ENCODE assay signal across 8 mouse cellular contexts in the genomic region with DNA sequence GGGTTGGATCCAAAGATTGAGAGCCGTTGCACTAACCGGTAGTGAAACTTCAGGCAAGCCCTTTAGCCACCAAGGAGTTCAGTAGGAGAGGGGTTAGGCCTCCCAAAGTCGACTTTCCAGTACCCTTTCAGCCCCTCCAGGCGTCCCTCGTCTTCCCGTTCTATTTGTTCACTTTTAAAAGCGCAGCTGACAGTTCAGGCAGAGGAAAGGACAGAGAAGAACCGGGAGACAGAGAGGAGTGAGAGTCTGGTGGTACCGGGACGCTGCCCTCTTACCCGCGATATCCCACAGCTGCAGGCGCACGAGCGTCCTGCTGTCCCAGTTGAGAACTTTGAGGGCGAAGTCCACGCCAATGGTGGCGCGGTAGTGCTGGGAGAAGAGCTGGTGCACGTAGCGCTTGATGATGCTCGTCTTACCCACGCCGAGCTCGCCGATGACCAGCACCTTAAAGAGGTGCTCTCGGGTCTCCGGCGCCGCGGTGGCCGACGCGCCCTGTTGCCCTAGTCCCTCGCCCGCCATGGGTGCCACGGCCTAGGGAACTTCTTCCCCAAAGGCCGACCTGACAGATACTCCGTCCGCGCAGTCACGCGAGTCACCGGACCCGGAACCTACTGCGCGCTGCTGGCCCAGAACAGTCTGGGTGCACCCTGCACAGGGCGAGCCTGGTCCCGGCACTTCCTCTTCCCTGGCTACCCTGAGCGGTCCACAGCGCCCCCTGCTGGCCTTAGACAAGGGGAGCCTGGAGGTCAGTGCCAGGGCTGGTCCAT. TPM values are rescaled to one million over a fixed set of nuclear protein-coding genes. Genes with fewer than 3 reads are reported as not detected.
DNase-seq lines count a peak whose midpoint lies in the region; ATAC-seq and TF ChIP-seq lines count a peak whose summit lies in the region.

Gene Rab32, minus strand, starts transcription at position 696 of the 767 bp plus-strand sequence.

- TF ChIP-seq CTCF in C2C12 (IDR thresholded peaks at IDR 0.05; ENCODE audit: control insufficient read depth, insufficient read depth, insufficient read length) = peak; percentile 90
- TF ChIP-seq CTCF in kidney, postnatal 0 days (IDR thresholded peaks at IDR 0.05; ENCODE audit: low read depth) = peak; percentile 99
- peak; percentile 97 for TF ChIP-seq CTCF in liver, adult 2 months (IDR thresholded peaks at IDR 0.05; ENCODE audit: low read depth, low read length)

- H3K79me2 ChIP-seq in C2C12 (ENCODE audit: control insufficient read depth, insufficient read depth) = no peaks in the 10 kb centered on the region
- H3K79me2 ChIP-seq in liver, adult 2 months (ENCODE audit: control insufficient read depth, insufficient read depth, low read length) = peaks cover 12% of the 10 kb centered on the region

- no peaks in the 10 kb centered on the region for H3K79me3 ChIP-seq in C2C12 (ENCODE audit: low read depth)

- H3K4me1 ChIP-seq in heart, embryonic 13.5 days = peaks cover 5% of the 10 kb centered on the region; the same call in 1 of the 2 replicates
- H3K4me1 ChIP-seq in kidney, postnatal 0 days (replicated peaks; ENCODE audit: insufficient read depth, low read length) = no peaks in the 10 kb centered on the region
- H3K4me1 ChIP-seq in liver, adult 2 months (ENCODE audit: control insufficient read depth, insufficient read depth, low read length) = no peaks in the 10 kb centered on the region; the same call in 1 of the 2 replicates

- WGBS in heart, embryonic 13.5 days = under 1% methylated on average over 51 of the region's 51 CpGs
- 0% methylated on average over 50 of the region's 51 CpGs for WGBS in kidney, postnatal 0 days
- WGBS in liver, adult 2 months = under 1% methylated on average over 50 of the region's 51 CpGs

- H3K27ac ChIP-seq in heart, embryonic 13.5 days (replicated peaks) = peak within 1 kb of the TSS; percentile 50
- peak within 1 kb of the TSS; percentile 81 for H3K27ac ChIP-seq in kidney, postnatal 0 days
- peak within 1 kb of the TSS; percentile 89 for H3K27ac ChIP-seq in liver, adult 2 months (replicated peaks; ENCODE audit: insufficient read depth, low read depth, low read length)

- peak within 1 kb of the TSS; percentile 36 for H3K4me3 ChIP-seq in C2C12 (ENCODE audit: insufficient read depth, poor library complexity, severe bottlenecking)
- peak within 1 kb of the TSS; percentile 82 for H3K4me3 ChIP-seq in heart, embryonic 13.5 days
- H3K4me3 ChIP-seq in kidney, postnatal 0 days (replicated peaks; ENCODE audit: low read depth, low read length) = peak within 1 kb of the TSS; percentile 69
- H3K4me3 ChIP-seq in liver, adult 2 months (ENCODE audit: insufficient read depth, low read depth, low read length) = peak within 1 kb of the TSS; percentile 91

- H3ac ChIP-seq in C2C12 (ENCODE audit: control insufficient read depth, insufficient read length, low read depth) = peak within 1 kb of the TSS; percentile 72

- no peaks in the 10 kb centered on the region for H3K36me3 ChIP-seq in C2C12 (ENCODE audit: control insufficient read depth, insufficient read depth)
- no peaks in the 10 kb centered on the region for H3K36me3 ChIP-seq in heart, embryonic 13.5 days
- H3K36me3 ChIP-seq in kidney, postnatal 0 days (ENCODE audit: insufficient read depth, low read length) = no peaks in the 10 kb centered on the region
- H3K36me3 ChIP-seq in liver, adult 2 months (ENCODE audit: control insufficient read depth, insufficient read depth, low read length) = no peaks in the 10 kb centered on the region

- 0 out of 2 replicates have a peak, but pooled peaks have one; percentile 16 for TF ChIP-seq POLR2A in liver, adult 2 months (IDR thresholded peaks at IDR 0.05; ENCODE audit: extremely low read depth, insufficient read depth, low read length)

- peak within 1 kb of the TSS; percentile 93 for H3K4me2 ChIP-seq in heart, embryonic 13.5 days
- peak within 1 kb of the TSS; percentile 82 for H3K4me2 ChIP-seq in kidney, postnatal 0 days (ENCODE audit: low read length)

- H3K9me3 ChIP-seq in heart, embryonic 13.5 days = no peaks in the 10 kb centered on the region
- H3K9me3 ChIP-seq in kidney, postnatal 0 days (replicated peaks; ENCODE audit: low read length) = no peaks in the 10 kb centered on the region

- no peaks in the 10 kb centered on the region for H3K27me3 ChIP-seq in C2C12 (ENCODE audit: control insufficient read depth, insufficient read depth, insufficient read length)
- no peaks in the 10 kb centered on the region for H3K27me3 ChIP-seq in heart, embryonic 13.5 days (replicated peaks)
- no peaks in the 10 kb centered on the region for H3K27me3 ChIP-seq in kidney, postnatal 0 days (ENCODE audit: insufficient read depth, low read length)
- no peaks in the 10 kb centered on the region for H3K27me3 ChIP-seq in liver, adult 2 months (ENCODE audit: control insufficient read depth, insufficient read depth, low read length)

- peak; percentile 9 for DNase-seq in c-Kit-negative CD71-positive TER-119-positive erythroid progenitor cells, embryonic 14.5 days (ENCODE audit: low read depth, low spot score)
- DNase-seq in fibroblast of lung, adult 2 months (ENCODE audit: low read depth) = peak; percentile 75
- peak; percentile 92 for DNase-seq in kidney, postnatal 0 days (ENCODE audit: low spot score)
- DNase-seq in liver, adult 2 months (ENCODE audit: extremely low read depth, low read depth, low spot score) = peak; percentile 82
- DNase-seq in spleen, postnatal 36 days (ENCODE audit: low spot score in 2 of 2) = peak; percentile 82 to 85

- ATAC-seq in heart, embryonic 13.5 days (ENCODE audit: extremely low read depth, insufficient number of reproducible peaks, low FRiP score, low TSS enrichment) = peak; percentile 71; the same call in 1 of the 2 replicates
- peak; percentile 99 for ATAC-seq in kidney, postnatal 0 days (replicated peaks; ENCODE audit: low FRiP score, low read depth)
- peak; percentile 96 for ATAC-seq in monocyte, adult 5-6 weeks (replicated peaks; ENCODE audit: insufficient number of reproducible peaks, low FRiP score, low TSS enrichment, poor library complexity, severe bottlenecking)

- peak within 1 kb of the TSS; percentile 84 for H3K9ac ChIP-seq in heart, embryonic 13.5 days
- peak within 1 kb of the TSS; percentile 66 for H3K9ac ChIP-seq in kidney, postnatal 0 days (ENCODE audit: low read depth, low read length)
- H3K9ac ChIP-seq in liver, adult 2 months (ENCODE audit: low read depth, low read length) = peak within 1 kb of the TSS; percentile 85

TF ChIP-seq in C2C12, 6 proteins besides CTCF, POLR2A, EP300 and RAD21:
- TF ChIP-seq MYOD1 (IDR thresholded peaks at IDR 0.05; ENCODE audit: control insufficient read depth, insufficient read length, low read depth) (no peak), USF1 (IDR thresholded peaks at IDR 0.05; ENCODE audit: low read depth) (no peak)
TF ChIP-seq in C2C12: peak in this region for 0.

RNA-seq across cellular contexts. Expression of gene Rab32, which starts in this region (rescaled TPM):
- polyA plus RNA-seq in C2C12 (2012; fragmentation: generic; extraction: Trizol) = 1.8 TPM
- 12.2 and 13.1 TPM in 2 replicates for polyA plus RNA-seq in heart, embryonic 13.5 days (2015; fragmentation: Nextera tagmentation; extraction: Ambion mirVana)
- 20.7 and 21.8 TPM in 2 replicates for polyA plus RNA-seq in kidney, postnatal 0 days (2015; fragmentation: Nextera tagmentation; extraction: Ambion mirVana)
- total RNA-seq in liver, adult 2 months (2014; rRNA removed) = 20.4 and 31.4 TPM in 2 replicates
- polyA plus RNA-seq in liver, adult 2 months (2012; rRNA removed) = 26.4 and 27.5 TPM in 2 replicates
- 31.3 to 66.7 TPM (median 57.7 TPM) in 3 replicates for total RNA-seq in monocyte, adult 5-6 weeks (2017)

Comparison
In these comparisons a context has a peak if more than half of its experiments do, and no peak if none do; other contexts are left out.
1. Peak in every context shown above with its lines: DNase-seq, ATAC-seq, H3K4me3 ChIP-seq and H3K27ac ChIP-seq.
2. H3K4me3 ChIP-seq: peak in every context shown above with its lines; median percentile 91 in liver, adult 2 months; 82 in heart, embryonic 13.5 days; 69 in kidney, postnatal 0 days; 36 in C2C12.
3. DNase-seq: peak in every context shown above with its lines; median percentile 92 in kidney, postnatal 0 days; 84 in spleen, postnatal 36 days; 82 in liver, adult 2 months; 75 in fibroblast of lung, adult 2 months; 9 in c-Kit-negative CD71-positive TER-119-positive erythroid progenitor cells, embryonic 14.5 days.